In the genomic region with DNA sequence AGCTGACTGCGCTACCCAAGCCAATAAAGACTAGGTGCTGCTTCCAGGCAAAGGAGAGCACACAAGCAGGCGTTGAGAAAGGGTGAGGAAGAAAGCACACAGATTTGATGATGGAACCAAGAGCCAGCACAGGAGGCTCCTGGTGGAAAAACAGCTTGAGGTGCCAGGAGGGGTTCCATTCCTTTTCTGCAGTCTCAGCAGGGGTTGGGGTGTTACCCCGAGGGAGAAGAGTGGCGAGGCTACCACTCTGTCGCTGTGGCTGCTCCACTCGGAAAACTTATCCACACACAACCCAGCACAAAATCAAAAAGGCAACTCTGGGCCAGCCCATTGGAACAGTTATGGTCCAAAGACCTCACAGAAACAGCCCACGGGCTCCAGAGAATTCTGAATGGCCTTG, we compare ENCODE assay signal across 13 mouse cellular contexts. TPM values are rescaled to one million over a fixed set of nuclear protein-coding genes. Genes with fewer than 3 reads are reported as not detected.
DNase-seq lines count a peak whose midpoint lies in the region; ATAC-seq and TF ChIP-seq lines count a peak whose summit lies in the region.
"Had no signal": no experiment of that assay in that cellular context is flagged by ENCODE, and none has a peak within 500 bp of the region (broad histone marks: within the 10 kb centered on the region; RNA-seq: fewer than 3 reads in every experiment).

No protein-coding gene starts in this region.

- TF ChIP-seq CTCF in lung, embryonic 14.5 days (IDR thresholded peaks at IDR 0.05; ENCODE audit: low read depth): no peak

- no peak overlapping the region for H3K9ac ChIP-seq in lung, embryonic 14.5 days
- no peak overlapping the region for H3K9ac ChIP-seq in forebrain, embryonic 13.5 days
- H3K9ac ChIP-seq in limb, embryonic 12.5 days (replicated peaks): no peak overlapping the region

- 0 out of 2 replicates have a peak, but pooled peaks cover 3% of the 10 kb centered on the region for H3K4me1 ChIP-seq in lung, embryonic 14.5 days (ENCODE audit: insufficient read depth)
- H3K4me1 ChIP-seq in forebrain, embryonic 10.5 days: peaks cover 2% of the 10 kb centered on the region
- H3K4me1 ChIP-seq in forebrain, embryonic 13.5 days: peaks cover 14% of the 10 kb centered on the region
- peaks cover 24% of the 10 kb centered on the region for H3K4me1 ChIP-seq in limb, embryonic 12.5 days (replicated peaks)

- H3K27ac ChIP-seq in lung, embryonic 14.5 days (ENCODE audit: low read depth): peak overlapping the region; percentile 58; the same call in 1 of the 2 replicates
- 0 out of 2 replicates have a peak overlapping the region, but pooled peaks have one; percentile 8 for H3K27ac ChIP-seq in forebrain, embryonic 10.5 days
- peak overlapping the region; percentile 84 for H3K27ac ChIP-seq in forebrain, embryonic 13.5 days
- H3K27ac ChIP-seq in limb, embryonic 12.5 days: peak overlapping the region; percentile 78
- H3K27ac ChIP-seq: gastrocnemius, adult 2 months; heart, adult 2 months had no signal

- no peaks in the 10 kb centered on the region for H3K9me3 ChIP-seq in lung, embryonic 14.5 days (ENCODE audit: low read depth, low read length)
- no peaks in the 10 kb centered on the region for H3K9me3 ChIP-seq in forebrain, embryonic 10.5 days
- no peaks in the 10 kb centered on the region for H3K9me3 ChIP-seq in forebrain, embryonic 13.5 days (replicated peaks)
- H3K9me3 ChIP-seq in limb, embryonic 12.5 days: no peaks in the 10 kb centered on the region

- no peak overlapping the region for H3K4me3 ChIP-seq in lung, embryonic 14.5 days (ENCODE audit: low read depth, low read length)
- H3K4me3 ChIP-seq in forebrain, embryonic 10.5 days: no peak overlapping the region
- H3K4me3 ChIP-seq in forebrain, embryonic 13.5 days: no peak overlapping the region
- H3K4me3 ChIP-seq in limb, embryonic 12.5 days (replicated peaks): no peak overlapping the region
- H3K4me3 ChIP-seq: gastrocnemius, adult 2 months; heart, adult 2 months had no signal

- DNase-seq in lung, embryonic 14.5 days: no peak
- DNase-seq in lung, postnatal 14 days: no peak
- DNase-seq in forebrain, embryonic 10.5 days (ENCODE audit: extremely low spot score, low spot score): no peak
- DNase-seq in kidney, postnatal 36 days: no peak
- DNase-seq: adrenal gland, adult 8-10 months; gastrocnemius, adult 2 months; heart, postnatal 14 days; kidney, adult 8-10 months had no signal

- WGBS in lung, embryonic 14.5 days: 76% methylated on average over 7 of the region's 7 CpGs
- WGBS in forebrain, embryonic 10.5 days: 70% methylated on average over 7 of the region's 7 CpGs
- WGBS in forebrain, embryonic 13.5 days: 56% methylated on average over 7 of the region's 7 CpGs
- 48% methylated on average over 7 of the region's 7 CpGs for WGBS in limb, embryonic 12.5 days

- no peak overlapping the region for H3K4me2 ChIP-seq in lung, embryonic 14.5 days
- no peak overlapping the region for H3K4me2 ChIP-seq in forebrain, embryonic 13.5 days
- H3K4me2 ChIP-seq in limb, embryonic 12.5 days: 0 out of 2 replicates have a peak overlapping the region, but pooled peaks have one; percentile 22

- peaks cover 21% of the 10 kb centered on the region for H3K36me3 ChIP-seq in lung, embryonic 14.5 days (ENCODE audit: insufficient read depth)
- H3K36me3 ChIP-seq in forebrain, embryonic 10.5 days (replicated peaks): peaks cover 19% of the 10 kb centered on the region
- peaks cover 53% of the 10 kb centered on the region for H3K36me3 ChIP-seq in forebrain, embryonic 13.5 days (ENCODE audit: poor library complexity, severe bottlenecking)
- H3K36me3 ChIP-seq in limb, embryonic 12.5 days: peaks cover 28% of the 10 kb centered on the region; the same call in 1 of the 2 replicates

- no peak for ATAC-seq in lung, embryonic 14.5 days (ENCODE audit: insufficient read depth)
- ATAC-seq in forebrain, embryonic 13.5 days: no peak
- no peak for ATAC-seq in limb, embryonic 12.5 days (ENCODE audit: insufficient number of reproducible peaks, insufficient read depth, low FRiP score, low TSS enrichment, low read depth)
- ATAC-seq in activated CD4-positive, CD25-positive, alpha-beta regulatory T cell, adult 4 months: no peak

- no peaks in the 10 kb centered on the region for H3K27me3 ChIP-seq in lung, embryonic 14.5 days (ENCODE audit: insufficient read depth, low read length)
- no peaks in the 10 kb centered on the region for H3K27me3 ChIP-seq in forebrain, embryonic 10.5 days (ENCODE audit: poor library complexity, severe bottlenecking)
- H3K27me3 ChIP-seq in forebrain, embryonic 13.5 days: no peaks in the 10 kb centered on the region
- H3K27me3 ChIP-seq in limb, embryonic 12.5 days: no peaks in the 10 kb centered on the region

RNA-seq across cellular contexts. Expression of gene Stxbp1, which starts 29.5 kb away (rescaled TPM):
- polyA plus RNA-seq in lung, embryonic 14.5 days (2014; fragmentation: Nextera tagmentation; extraction: Ambion mirVana): 20.7 and 22.2 TPM in 2 replicates
- 18.7 and 20.8 TPM in 2 replicates for polyA plus RNA-seq in forebrain, embryonic 10.5 days (2016; fragmentation: Nextera tagmentation; extraction: Ambion mirVana)
- polyA plus RNA-seq in forebrain, embryonic 13.5 days (2015; fragmentation: Nextera tagmentation; extraction: Ambion mirVana): 97.5 and 109 TPM in 2 replicates
- 18.8 and 20.0 TPM in 2 replicates for polyA plus RNA-seq in limb, embryonic 12.5 days (2016; fragmentation: Nextera tagmentation; extraction: Ambion mirVana)
- polyA plus RNA-seq in activated CD4-positive, CD25-positive, alpha-beta regulatory T cell, adult 4 months (2017; shearing (Covaris generic)): 1 to 10 TPM; 2.4 to 2.9 TPM

RNA-seq across cellular contexts. Expression of gene Cfap157, which starts 33.4 kb away (rescaled TPM):
- 0.11 and 0.33 TPM in 2 replicates for polyA plus RNA-seq in lung, embryonic 14.5 days (2014; fragmentation: Nextera tagmentation; extraction: Ambion mirVana)
- 1.1 and 1.2 TPM in 2 replicates for polyA plus RNA-seq in forebrain, embryonic 10.5 days (2016; fragmentation: Nextera tagmentation; extraction: Ambion mirVana)
- 0.45 and 1.4 TPM in 2 replicates for polyA plus RNA-seq in forebrain, embryonic 13.5 days (2015; fragmentation: Nextera tagmentation; extraction: Ambion mirVana)
- polyA plus RNA-seq in limb, embryonic 12.5 days (2016; fragmentation: Nextera tagmentation; extraction: Ambion mirVana): 0.35 and 1.2 TPM in 2 replicates
- polyA plus RNA-seq in activated CD4-positive, CD25-positive, alpha-beta regulatory T cell, adult 4 months (2017; shearing (Covaris generic)): not detected
- polyA plus RNA-seq: liver, adult 2 months had no signal

RNA-seq across cellular contexts. Expression of gene Ptrh1, which starts 42.0 kb away (rescaled TPM):
- 2.7 and 4.4 TPM in 2 replicates for polyA plus RNA-seq in lung, embryonic 14.5 days (2014; fragmentation: Nextera tagmentation; extraction: Ambion mirVana)
- 4.4 and 5.1 TPM in 2 replicates for polyA plus RNA-seq in forebrain, embryonic 10.5 days (2016; fragmentation: Nextera tagmentation; extraction: Ambion mirVana)
- 4.6 and 5.4 TPM in 2 replicates for polyA plus RNA-seq in forebrain, embryonic 13.5 days (2015; fragmentation: Nextera tagmentation; extraction: Ambion mirVana)
- polyA plus RNA-seq in limb, embryonic 12.5 days (2016; fragmentation: Nextera tagmentation; extraction: Ambion mirVana): 3.8 and 4.2 TPM in 2 replicates
- polyA plus RNA-seq in activated CD4-positive, CD25-positive, alpha-beta regulatory T cell, adult 4 months (2017; shearing (Covaris generic)): 1 to 10 TPM; 4.9 to 6.3 TPM

RNA-seq across cellular contexts. Expression of gene Ttc16, which starts 42.2 kb away (rescaled TPM):
- 0.15 and 0.33 TPM in 2 replicates for polyA plus RNA-seq in lung, embryonic 14.5 days (2014; fragmentation: Nextera tagmentation; extraction: Ambion mirVana)
- 0.32 and 0.36 TPM in 2 replicates for polyA plus RNA-seq in forebrain, embryonic 10.5 days (2016; fragmentation: Nextera tagmentation; extraction: Ambion mirVana)
- 0.43 and 0.48 TPM in 2 replicates for polyA plus RNA-seq in forebrain, embryonic 13.5 days (2015; fragmentation: Nextera tagmentation; extraction: Ambion mirVana)
- polyA plus RNA-seq in limb, embryonic 12.5 days (2016; fragmentation: Nextera tagmentation; extraction: Ambion mirVana): 0.28 and 0.35 TPM in 2 replicates
- under 1 TPM; 0.61 to 0.65 TPM for polyA plus RNA-seq in activated CD4-positive, CD25-positive, alpha-beta regulatory T cell, adult 4 months (2017; shearing (Covaris generic))

RNA-seq across cellular contexts. Expression of gene Fam129b, which starts 58.3 kb away (rescaled TPM):
- 41.2 and 46.5 TPM in 2 replicates for polyA plus RNA-seq in lung, embryonic 14.5 days (2014; fragmentation: Nextera tagmentation; extraction: Ambion mirVana)
- 22.8 and 25.3 TPM in 2 replicates for polyA plus RNA-seq in forebrain, embryonic 10.5 days (2016; fragmentation: Nextera tagmentation; extraction: Ambion mirVana)
- 21.1 and 23.7 TPM in 2 replicates for polyA plus RNA-seq in forebrain, embryonic 13.5 days (2015; fragmentation: Nextera tagmentation; extraction: Ambion mirVana)
- polyA plus RNA-seq in limb, embryonic 12.5 days (2016; fragmentation: Nextera tagmentation; extraction: Ambion mirVana): 48.0 and 48.1 TPM in 2 replicates
- polyA plus RNA-seq in activated CD4-positive, CD25-positive, alpha-beta regulatory T cell, adult 4 months (2017; shearing (Covaris generic)): 1 to 10 TPM; 1.3 to 2.1 TPM

Comparison
In these comparisons a context has a peak if more than half of its experiments do, and no peak if none do; other contexts are left out.
1. H3K27ac ChIP-seq: peak in every context shown above with its lines; median percentile 84 in forebrain, embryonic 13.5 days; 78 in limb, embryonic 12.5 days; 58 in lung, embryonic 14.5 days; 8 in forebrain, embryonic 10.5 days.